Mouse (Mus musculus) retina, embryonic 14.5 days (tissue): Measurements from ENCODE around the gene Cfdp1.
A peak's percentile ranks its signal among the peaks of the same experiment; 100 is the strongest.

ENCODE experiments used
- DNase-seq: peaks from one replicate; pipeline ENCODE4 v3.0.0-alpha.2; 2015; ENCODE audit warnings: low spot score

Cfdp1 gene

DNA sequence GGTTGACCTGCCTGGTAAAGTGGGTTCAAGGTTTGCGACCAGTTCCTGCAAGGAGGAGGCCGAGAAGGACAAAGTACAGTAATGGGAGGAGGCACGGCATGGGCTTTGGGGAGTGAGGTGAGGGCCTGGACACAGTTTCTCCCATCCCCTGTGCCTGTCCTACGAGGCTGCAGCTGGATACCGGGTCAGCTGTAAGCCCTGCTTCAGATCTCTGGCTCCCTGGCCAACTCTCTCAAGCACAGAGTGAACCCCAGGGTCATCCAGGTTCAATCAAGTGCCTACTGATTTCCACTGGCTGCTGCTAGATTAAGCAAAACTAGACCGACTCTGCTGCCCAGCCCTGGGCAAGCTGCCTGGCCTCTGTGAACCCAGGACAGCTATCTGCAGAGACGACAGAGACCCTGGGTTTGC is 113.8 kb downstream of the Cfdp1 start:
- no peak for DNase-seq

DNA sequence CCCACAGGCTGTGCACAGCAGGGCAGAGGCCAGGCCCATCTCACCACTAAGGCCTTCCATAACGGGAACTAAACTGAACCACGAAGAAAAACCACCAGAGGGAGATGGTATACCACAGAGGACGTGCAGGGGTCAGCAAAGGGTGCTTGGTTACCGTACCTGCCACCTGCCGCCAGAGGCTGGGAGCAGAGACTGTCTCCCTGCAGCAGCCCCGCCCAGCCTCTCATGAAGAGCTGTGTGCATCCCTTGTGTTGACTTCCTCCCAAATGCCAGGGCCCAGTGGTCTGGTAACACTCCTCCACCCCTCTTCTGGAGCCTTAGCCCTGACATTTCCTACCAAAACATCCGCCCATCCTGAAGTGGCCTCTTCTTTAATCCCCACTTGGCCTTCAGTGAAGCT is 114.5 kb downstream of the Cfdp1 start:
- no peak for DNase-seq

DNA sequence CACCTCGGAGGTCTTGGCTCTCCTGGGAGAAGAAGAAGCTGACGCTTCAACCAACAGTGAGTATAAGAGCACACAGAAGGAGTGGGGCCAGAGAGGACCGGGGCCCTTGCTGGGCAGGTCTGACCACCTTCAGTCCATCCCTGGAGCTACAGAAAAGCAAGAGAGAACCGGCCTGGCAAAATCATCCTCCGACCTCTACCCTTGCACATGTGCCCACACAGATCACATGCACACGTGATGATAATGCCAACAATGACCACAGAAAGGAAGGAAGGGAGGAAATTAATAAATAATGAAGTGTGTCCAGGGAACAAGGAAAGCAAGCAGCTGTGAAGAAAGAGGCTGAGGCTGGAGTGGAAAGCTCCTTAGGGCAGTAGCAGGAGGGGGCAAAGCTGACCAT is 115.2 kb downstream of the Cfdp1 start:
- no peak for DNase-seq

DNA sequence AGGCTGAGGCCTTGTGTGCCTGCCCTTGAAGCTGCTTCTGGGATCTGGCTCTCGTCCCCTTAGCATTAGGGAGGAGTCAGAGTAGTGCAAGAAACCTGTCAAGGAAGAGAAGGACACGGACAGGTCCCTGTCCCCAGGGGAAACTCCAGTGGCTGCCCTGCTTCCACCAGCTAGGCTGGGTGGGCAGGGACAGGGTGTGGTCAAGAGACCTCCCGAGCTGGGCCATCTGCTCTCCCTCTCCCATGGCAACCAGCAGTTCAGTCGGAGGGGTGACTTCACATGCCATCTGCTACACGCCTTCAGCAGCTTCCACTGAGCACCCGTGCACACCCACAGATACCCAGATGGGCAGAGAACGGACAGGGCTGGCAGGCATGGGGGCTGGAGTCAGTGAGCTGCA is 117.8 kb downstream of the Cfdp1 start:
- DNase-seq: peak; percentile 71

DNA sequence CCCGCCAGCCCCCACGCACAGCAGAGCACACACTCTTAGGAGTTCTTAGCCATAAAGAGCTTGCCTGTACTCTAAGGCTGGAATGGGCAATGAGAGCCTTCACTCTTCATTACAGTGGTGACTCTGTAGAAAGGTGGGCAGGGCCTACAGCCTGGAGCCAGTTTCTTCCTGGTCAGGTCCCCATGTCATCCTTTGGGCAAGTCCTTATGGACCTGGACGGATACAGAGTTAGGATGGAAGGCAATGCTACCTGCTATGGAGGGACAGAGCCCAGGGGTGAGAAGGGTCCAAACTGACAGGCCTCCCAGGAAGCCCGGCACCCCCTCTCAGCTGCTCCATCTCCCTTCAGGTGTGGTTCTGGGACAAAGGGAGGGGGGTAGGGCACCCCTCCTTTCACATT is 118.3 kb downstream of the Cfdp1 start:
- no peak for DNase-seq

DNA sequence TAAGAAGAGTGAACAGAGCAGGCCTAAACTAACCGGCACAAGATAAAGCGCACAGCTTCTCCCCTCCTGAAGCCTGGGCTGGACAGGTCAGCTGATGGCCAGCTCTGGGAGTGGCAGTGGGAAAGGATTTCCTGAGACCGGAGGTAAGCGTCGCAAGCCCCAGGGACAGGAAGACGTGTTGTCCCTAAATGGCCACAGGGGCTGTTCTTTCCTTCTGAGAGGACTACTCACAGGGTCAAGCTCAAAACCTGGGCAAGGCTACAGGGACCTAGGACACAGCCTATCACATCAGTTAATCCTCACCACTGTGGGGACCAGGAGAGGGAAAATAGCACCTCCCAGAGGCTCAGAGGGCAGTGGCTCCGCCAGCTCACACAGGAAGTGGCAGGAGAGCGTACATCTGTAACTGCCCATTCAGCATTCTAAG is 118.7 kb downstream of the Cfdp1 start:
- DNase-seq: no peak

DNA sequence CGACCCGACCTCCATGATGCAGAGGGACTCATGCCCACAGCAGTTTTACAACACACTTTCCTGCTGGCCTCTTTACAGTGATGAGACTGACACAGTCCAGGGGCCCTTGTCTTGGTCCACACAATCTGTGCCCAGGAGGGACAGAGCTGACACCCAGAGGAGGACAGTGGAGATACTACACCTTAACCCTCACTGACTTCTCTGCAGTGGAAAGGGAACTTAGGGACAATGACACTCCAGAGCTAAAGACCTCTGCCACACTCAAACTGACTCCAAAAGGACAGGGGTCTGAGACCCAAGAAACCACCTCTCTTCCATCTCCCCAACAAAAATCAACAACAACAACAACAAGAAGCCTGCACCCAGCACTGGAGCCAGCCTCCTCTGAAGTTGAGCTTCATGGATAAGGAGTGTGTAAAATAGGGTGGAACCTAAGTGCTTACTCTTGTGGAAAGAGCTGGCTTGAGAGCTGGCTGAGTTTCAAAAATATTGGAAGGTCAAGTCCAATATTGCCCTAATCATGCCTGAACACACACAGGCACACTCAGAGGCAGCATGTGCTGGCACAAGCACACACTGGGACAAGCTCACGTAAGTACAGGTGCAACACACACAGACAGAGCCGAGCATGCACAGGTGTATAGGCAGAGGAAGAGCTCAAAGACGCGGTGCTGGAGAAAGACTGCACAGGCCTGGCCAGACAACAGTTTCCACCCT is 119.7 kb downstream of the Cfdp1 start:
- DNase-seq: no peak

DNA sequence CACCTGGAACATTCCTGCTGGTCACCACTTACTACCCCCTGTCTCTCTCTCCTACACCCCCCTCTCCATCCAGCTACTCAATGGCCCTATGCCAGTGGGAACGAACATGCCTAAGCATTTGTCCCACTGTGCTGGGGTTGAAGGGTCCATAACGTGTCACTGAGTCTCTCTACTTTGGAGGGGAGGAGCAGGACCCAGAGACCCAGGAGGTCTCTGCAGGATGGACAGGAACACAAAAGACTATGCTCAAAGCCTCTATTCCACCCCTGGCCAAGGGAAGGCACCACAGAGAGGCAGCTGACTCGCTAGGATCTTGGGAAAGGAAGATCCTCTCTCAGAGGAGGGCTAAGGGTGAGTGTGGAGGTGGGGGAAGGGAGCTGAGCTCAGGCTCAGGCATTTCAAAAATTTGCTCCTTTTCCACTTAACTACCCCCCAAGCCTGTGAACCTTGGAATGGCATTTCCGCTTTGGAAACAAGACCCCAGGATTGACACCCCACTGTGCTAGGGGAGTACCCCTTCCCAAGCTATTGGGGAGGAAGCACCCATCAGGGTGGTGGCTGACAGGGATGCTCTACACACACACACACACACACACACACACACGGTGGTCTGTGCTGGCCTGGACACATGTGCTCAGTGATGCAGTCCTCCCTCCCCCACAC is 120.4 kb downstream of the Cfdp1 start:
- no peak for DNase-seq

DNA sequence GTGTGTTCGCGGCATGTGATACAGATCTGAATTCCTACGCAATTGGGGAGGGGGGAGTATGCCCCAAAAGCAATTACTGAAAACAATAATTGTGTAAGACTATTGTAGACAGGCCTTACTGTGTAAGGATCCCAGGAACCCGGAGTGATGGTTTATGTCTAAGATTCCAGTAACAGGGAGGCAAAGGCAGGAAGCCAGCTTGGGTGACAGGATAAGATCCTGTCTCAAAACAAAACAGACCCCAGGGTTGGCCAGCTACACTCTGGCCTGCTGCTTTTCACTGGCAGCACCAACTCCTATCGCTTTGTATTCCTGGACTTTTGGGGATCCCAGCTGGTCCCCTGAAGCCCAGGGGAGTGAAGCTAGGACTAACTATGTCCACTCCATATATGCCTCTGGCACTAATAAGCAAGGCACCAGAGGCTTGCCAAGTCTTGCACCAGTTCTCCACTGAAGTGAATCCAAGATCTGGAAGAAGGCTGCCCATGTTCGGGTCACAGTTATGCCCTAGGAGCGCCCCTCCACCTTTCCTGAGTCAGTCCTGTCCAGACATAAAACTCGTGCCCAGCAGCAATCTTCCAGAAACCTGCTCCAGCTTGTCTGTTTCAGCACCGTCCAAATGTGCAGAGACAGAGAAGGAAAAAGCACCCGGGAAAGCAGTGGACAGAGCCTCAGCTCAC is 121.5 kb downstream of the Cfdp1 start:
- DNase-seq: no peak

DNA sequence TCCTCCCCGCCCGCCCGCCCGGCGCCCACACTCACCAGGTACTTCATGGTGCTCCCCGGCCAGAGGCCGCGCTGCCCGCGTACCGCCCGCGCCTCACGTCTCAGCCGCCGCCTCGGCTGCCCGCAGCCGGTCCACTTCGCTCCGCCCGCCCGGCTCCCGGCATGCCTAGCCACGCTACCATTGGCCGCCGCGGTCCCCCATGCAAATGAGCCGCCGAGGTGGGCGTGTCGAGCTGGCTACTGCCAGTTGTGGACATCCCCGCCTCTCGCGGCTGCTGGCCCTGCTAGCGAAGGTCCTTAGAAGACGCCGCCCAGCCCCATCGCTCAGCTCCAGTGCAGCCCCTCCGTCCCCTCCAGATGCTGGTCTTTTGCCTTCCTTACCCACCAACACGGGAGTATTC is 122.1 kb downstream of the Cfdp1 start:
- peak; percentile 97 for DNase-seq

DNA sequence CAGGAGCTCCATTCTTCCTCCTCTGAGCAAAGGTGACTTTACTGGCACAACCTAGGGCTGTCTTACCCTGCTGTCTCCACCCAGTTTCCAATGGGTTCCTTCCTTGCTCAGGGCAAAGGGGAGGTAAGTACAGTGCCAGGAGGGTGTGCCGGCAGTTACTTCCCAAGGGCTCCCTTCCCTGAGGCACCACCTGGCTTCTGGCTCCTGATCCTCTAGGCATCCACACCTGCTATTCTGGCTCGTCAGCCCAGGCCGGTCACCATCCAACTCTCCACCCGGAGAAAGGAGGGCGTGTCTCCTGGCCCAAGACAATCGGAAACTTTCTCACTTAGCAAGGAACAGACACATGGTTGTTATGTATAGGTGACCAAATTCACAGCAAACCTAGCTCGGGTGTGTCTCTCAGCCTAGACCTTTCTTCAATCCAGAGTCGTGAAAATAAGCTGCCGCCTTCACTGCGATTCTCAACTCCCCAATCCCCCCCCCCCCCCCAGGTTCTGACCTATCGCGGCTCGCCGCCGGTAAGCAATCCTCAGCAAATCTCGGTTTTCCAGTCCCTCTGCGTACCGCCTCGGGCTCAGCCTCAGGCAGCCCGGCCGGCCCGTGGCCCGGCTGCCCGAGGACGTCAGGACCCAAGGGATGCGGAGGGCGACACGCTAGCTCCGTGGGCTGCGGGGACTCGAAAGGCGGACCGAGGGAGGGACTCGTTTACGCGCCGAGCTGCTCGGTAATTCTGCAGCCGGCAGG is 122.7 kb downstream of the Cfdp1 start:
- no peak for DNase-seq

DNA sequence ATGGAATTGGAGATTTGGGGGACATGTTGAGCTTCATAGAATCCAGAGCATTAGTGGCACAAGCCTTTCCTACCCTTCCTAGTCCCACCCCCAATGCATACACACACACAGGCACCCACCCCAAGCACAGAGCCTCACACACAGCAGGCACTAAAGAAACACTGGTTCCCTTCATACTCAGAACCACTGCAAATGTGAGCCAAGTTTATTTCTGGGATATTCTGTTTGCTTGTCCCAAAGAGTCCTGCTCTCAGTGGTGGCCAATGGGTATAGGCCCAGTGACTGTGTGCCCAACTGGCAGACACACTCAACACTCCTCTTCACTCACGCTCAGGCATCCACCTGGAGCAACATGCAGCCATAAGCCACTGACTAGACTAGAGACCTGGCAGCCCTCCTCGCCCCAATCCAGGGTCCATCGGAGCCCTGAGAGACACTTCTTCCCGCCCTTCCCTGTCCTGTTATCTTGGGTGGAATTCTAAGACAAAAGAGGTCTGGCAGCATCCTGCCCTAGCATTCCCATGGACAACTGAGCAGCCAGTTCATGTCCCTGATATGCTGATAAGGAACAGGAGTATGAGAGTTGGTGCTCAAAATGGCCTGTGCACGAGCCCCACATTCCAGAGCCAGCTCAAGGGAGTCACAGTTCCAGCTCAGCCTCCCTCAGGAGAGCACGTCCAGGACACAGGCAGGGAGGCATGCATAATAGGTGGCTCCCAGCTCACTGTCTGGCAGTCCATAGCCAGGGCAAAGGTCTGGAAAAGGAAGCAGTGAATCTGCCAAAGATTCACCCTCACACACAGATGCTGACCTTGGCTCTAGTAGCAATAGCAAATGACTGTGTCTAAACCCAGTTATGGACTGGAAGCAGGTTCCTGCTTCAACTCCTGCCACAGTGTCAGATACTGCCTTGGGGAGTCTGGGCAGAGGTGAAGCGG is 124.6 kb downstream of the Cfdp1 start:
- no peak for DNase-seq

DNA sequence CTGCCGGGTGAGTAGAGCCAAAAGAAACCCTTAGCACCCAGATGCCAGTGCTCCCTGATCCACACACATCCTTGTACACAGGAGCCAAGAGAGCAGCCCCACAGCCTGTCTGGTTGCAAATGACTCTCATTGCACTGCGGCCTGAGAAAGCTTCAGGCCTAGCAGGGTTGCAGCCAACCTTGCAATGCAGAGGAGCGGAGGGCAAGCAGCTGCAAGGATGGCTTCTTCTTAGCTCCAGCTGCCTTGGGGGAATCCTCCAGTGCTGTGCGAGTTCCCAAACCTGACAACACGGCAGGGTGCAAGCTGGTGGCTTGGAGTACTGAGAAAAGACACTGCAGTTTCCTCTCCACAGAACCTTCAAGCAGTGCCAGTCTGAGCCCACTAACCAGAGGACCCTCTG is 125.6 kb downstream of the Cfdp1 start:
- no peak for DNase-seq

DNA sequence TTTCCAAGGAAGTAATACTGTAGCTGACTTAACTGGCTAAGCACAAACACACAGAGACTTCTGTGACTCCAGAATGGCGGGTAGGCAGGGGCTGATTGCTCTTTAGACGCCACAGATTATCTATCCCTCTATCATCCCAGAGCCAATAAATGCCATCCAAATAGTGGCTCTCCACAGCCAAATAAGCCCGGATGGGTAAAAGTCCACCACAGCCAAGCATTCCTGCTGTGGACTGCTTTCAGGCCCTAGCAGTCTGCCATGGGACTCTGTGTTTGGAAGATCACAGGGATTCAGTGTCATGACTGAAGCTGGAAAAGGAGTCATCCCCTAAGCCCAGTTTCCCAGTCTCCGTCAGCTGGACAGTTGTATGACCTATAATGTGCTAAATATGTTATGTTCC is 126.5 kb downstream of the Cfdp1 start:
- DNase-seq: no peak

DNA sequence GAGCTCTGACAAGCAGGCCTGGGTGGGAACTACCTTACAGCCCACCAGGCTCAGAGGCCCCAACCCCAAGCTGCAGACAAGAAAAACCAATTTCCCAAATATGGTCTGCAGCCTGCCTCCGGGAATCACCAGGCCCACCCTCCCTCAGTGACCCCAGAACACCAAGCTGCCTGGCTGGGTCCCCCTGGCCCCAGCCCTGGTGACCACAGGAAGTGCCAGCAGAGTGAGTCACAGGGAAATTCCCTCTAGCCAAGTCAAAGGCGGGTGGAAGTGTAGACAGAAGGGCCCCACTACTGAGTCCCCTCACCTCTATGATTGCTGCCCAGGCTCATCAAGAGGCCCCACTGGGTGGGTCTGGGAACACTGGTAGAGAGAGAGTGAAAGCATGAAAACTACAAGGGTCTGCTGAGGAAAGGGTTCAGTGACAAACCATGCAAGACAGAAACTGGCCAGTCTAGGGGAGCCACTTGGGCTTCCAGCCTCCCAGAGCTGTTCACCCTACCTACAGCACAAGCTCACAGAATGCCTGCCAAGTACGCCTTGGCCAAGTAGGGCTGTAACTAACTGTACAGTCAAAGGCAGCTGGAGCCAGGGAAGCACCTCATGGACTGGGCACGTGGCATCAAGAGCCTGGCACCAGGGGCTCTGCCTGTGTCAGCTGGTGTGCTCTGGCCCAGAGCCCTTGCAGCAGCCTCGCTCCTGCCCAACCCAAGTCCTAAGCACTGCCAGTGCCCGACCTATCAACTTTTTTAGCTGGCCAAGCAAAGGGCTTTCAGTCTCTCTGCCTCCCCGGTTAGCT is 127.8 kb downstream of the Cfdp1 start:
- DNase-seq: no peak

DNA sequence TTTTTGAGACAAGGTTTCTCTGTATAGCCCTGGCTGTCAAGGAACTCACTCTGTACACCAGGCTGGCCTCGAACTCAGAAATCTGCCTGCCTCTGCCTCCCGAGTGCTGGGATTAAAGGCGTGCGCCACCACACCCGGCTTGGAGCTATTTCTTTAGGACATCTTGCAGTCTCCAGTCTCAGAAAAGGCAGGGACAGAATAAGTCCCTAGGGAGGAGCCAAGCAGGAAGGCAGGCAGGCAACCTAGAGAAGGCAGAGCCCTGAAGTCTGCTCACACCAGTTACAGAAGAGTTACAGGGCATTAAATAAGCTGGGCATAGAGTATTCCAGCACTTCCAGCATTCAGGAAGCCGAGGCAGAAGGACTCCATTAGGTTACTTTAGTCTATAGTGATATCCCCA is 128.8 kb downstream of the Cfdp1 start:
- DNase-seq: no peak

DNA sequence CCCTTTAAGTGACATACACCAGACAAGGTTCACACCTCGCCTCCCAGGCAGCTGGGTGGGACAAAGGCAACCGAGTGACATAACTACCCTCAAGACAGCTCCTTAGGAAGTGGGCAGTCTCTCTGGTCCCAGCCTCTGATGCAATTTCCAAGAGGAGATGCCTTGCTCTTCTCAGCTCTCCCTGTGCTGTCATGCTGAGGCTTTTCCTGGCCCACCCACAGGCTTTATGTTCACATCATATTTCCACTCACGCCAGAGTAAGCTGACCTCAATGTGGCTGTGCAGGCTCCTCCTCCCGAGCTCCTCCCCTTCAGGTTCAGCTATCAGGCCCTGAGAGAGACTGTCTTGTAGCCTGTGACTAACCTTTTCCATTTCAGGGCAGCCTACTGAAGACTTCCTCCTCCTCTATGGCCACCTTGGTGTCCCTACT is 134.0 kb downstream of the Cfdp1 start:
- DNase-seq: peak; percentile 57

DNA sequence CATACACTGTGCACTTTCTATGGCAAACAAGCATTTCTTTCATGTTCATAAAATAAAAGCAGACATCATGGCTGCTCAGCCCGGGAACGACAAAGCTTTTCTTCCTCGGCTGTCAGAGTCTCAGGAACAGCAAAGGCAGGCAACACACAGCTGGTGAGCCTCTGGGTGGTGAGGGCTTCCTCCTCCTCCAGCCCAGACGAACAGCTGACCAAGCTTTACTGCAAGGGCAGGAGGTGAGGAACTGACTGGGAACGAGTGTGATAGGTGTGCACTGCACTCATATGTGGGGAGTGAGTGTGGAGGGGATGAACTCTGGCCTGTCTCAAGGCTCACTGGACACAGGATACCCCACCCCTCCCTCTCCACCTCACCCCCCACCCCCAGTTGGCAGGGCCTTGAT is 135.2 kb downstream of the Cfdp1 start:
- DNase-seq: no peak
